10 mouse cellular contexts compared by ENCODE assay signal in genomic region chr13:47301070-47301469, GRCm38 (mm10).
DNase-seq lines count a peak whose midpoint lies in the region; ATAC-seq and TF ChIP-seq lines count a peak whose summit lies in the region.
"Had no signal": no experiment of that assay in that cellular context is flagged by ENCODE, and none has a peak within 500 bp of the region (broad histone marks: within the 10 kb centered on the region; RNA-seq: fewer than 3 reads in every experiment).

No protein-coding gene starts in this region.

- no peaks in the 10 kb centered on the region for H3K36me3 ChIP-seq in liver, postnatal 0 days (replicated peaks; ENCODE audit: insufficient read depth, low read length)
- H3K36me3 ChIP-seq in forebrain, embryonic 16.5 days (ENCODE audit: control insufficient read depth, insufficient read depth) = no peaks in the 10 kb centered on the region
- H3K36me3 ChIP-seq: G1E; limb, embryonic 12.5 days had no signal

- H3K4me3 ChIP-seq in liver, postnatal 0 days (ENCODE audit: low read depth, low read length) = no peak overlapping the region
- no peak overlapping the region for H3K4me3 ChIP-seq in forebrain, embryonic 16.5 days (replicated peaks; ENCODE audit: low read length)
- H3K4me3 ChIP-seq: limb, embryonic 12.5 days had no signal

- no peak for TF ChIP-seq EP300 in liver, postnatal 0 days (IDR thresholded peaks at IDR 0.05; ENCODE audit: low read depth)

- peak; percentile 17 for DNase-seq in cerebellum, adult 9-10 months
- no peak for DNase-seq in cerebellum, adult 9-11 months
- DNase-seq in liver, postnatal 0 days = no peak
- no peak for DNase-seq in liver
- DNase-seq in retina, adult 2 months (ENCODE audit: low read depth, low spot score) = peak; percentile 32
- DNase-seq in spleen, adult 18-20 months = no peak
- DNase-seq in thymus, postnatal 0 days (ENCODE audit: low spot score) = no peak

- H3K9me3 ChIP-seq in liver, postnatal 0 days (ENCODE audit: low read length) = no peaks in the 10 kb centered on the region
- H3K9me3 ChIP-seq in forebrain, embryonic 16.5 days (ENCODE audit: control insufficient read depth, low read length) = no peaks in the 10 kb centered on the region
- H3K9me3 ChIP-seq: G1E; limb, embryonic 12.5 days had no signal

- no peak overlapping the region for H3K4me2 ChIP-seq in liver, postnatal 0 days (ENCODE audit: low read depth, low read length)
- H3K4me2 ChIP-seq in forebrain, embryonic 16.5 days (ENCODE audit: low read length) = no peak overlapping the region
- H3K4me2 ChIP-seq: limb, embryonic 12.5 days had no signal

- ATAC-seq in liver, postnatal 0 days = no peak
- ATAC-seq in forebrain, embryonic 16.5 days = 0 out of 2 replicates have a peak, but pooled peaks have one; percentile 47

- no peak overlapping the region for H3K9ac ChIP-seq in liver, postnatal 0 days (replicated peaks)
- no peak overlapping the region for H3K9ac ChIP-seq in forebrain, embryonic 16.5 days (replicated peaks; ENCODE audit: low read depth, low read length)
- H3K9ac ChIP-seq: limb, embryonic 12.5 days had no signal

- no peaks in the 10 kb centered on the region for H3K27me3 ChIP-seq in liver, postnatal 0 days (ENCODE audit: insufficient read depth, low read length)
- H3K27me3 ChIP-seq in forebrain, embryonic 16.5 days (replicated peaks; ENCODE audit: control insufficient read depth, insufficient read depth, low read length) = no peaks in the 10 kb centered on the region
- H3K27me3 ChIP-seq: limb, embryonic 12.5 days had no signal

- no peak overlapping the region for H3K27ac ChIP-seq in liver, postnatal 0 days (ENCODE audit: low read depth)
- no peak overlapping the region for H3K27ac ChIP-seq in forebrain, embryonic 16.5 days (ENCODE audit: low read length)
- H3K27ac ChIP-seq: limb, embryonic 12.5 days had no signal

- TF ChIP-seq CTCF in liver, postnatal 0 days (IDR thresholded peaks at IDR 0.05; ENCODE audit: low read depth) = peak; percentile 54

- H3K4me1 ChIP-seq in liver, postnatal 0 days (ENCODE audit: insufficient read depth) = no peaks in the 10 kb centered on the region
- H3K4me1 ChIP-seq in forebrain, embryonic 16.5 days (replicated peaks; ENCODE audit: control insufficient read depth, insufficient read depth, low read length) = peaks cover 2% of the 10 kb centered on the region; the same call in 1 of the 2 replicates
- H3K4me1 ChIP-seq: limb, embryonic 12.5 days had no signal

- WGBS in liver, postnatal 0 days (ENCODE audit: insufficient replicate concordance) = 57% methylated on average over 3 of the region's 3 CpGs
- 59% methylated on average over 3 of the region's 3 CpGs for WGBS in forebrain, embryonic 16.5 days

Comparison
In these comparisons a context has a peak if more than half of its experiments do, and no peak if none do; other contexts are left out.
1. DNase-seq: peak in cerebellum, adult 9-10 months (single experiment) and retina, adult 2 months (single experiment); none in cerebellum, adult 9-11 months (single experiment), liver, postnatal 0 days (single experiment), liver (single experiment), spleen, adult 18-20 months (0 of 2) and thymus, postnatal 0 days (single experiment).